Mouse (Mus musculus) R1 (cell line): ENCODE results near the gene Lad1.
A peak's percentile ranks its signal among the peaks of the same experiment; 100 is the strongest.

ENCODE experiments used
- DNase-seq: peaks from one replicate; pipeline ENCODE4 v3.0.0-alpha.2; 2018; ENCODE audit warnings: low read depth, low spot score

The Lad1 gene

DNA sequence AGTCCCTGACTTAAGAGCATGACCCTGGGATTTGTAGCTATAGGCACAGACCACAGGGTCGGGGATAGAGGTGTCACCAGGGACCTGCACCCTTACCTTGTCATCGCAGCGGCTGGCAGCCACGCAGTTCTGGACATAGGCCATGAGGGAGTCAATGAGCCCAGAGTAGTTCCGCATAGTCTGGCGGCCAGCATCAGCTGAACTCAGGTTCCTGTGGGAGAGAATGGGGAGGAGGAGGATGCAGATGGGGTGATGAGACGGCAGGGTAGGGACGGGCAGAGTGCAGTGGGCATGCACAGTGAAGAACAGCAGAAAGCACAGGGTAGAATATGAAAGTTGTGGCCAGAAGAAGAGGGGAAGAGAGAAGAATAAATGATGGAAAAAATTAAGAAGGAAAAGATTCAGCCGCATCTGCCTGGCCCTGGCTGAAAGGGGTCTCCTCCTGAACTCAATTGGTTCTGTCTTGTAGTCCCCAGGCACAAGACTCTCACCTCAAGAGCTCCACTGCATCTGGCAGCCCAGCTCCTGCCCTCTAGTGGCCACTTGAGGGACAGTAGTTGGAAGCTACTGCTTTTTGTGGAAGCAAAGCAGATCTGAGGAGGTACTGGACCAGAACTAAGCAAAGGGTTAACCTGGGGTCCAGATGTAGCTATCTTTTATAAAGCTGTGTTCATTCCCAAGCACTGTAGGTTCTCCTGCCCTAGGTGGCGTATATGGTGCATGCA lies 64.1 kb downstream of the Lad1 start:
- DNase-seq, result peak; percentile 72
